Mouse (Mus musculus): ENCODE results near the gene Rpl22. TPM values are rescaled to one million over a fixed set of nuclear protein-coding genes. Genes with fewer than 3 reads are reported as not detected.

Gene Rpl22
- total RNA-seq, 1 experiment, result 1,458 TPM

- H3K9ac ChIP-seq (ENCODE audit: insufficient read depth, low read depth, low read length, poor library complexity, severe bottlenecking), result no peak overlapping the region
- peaks cover 3 to 15% of the 10 kb centered on the region in 2 experiments; a peak in 2 of 4 replicates for H3K4me1 ChIP-seq (ENCODE audit: control insufficient read depth in 2 of 2, insufficient read depth in 2 of 2, low read length in 2 of 2, poor library complexity in 1 of 2)
- no peak overlapping the region for H3K4me3 ChIP-seq (ENCODE audit: insufficient read depth in 1 of 2, low read depth in 1 of 2, low read length in 2 of 2, poor library complexity in 1 of 2, severe bottlenecking in 1 of 2)
- TF ChIP-seq ZC3H11A (IDR thresholded peaks at IDR 0.05; ENCODE audit: borderline replicate concordance, low read depth, low read length), result no peak
- no peak for TF ChIP-seq HCFC1 (IDR thresholded peaks at IDR 0.05; ENCODE audit: borderline replicate concordance, insufficient read depth, low read length)
- TF ChIP-seq MAFK (IDR thresholded peaks at IDR 0.05; ENCODE audit: insufficient read depth, low read depth, low read length), result no peak
- no peak for TF ChIP-seq ZNF384 (IDR thresholded peaks at IDR 0.05; ENCODE audit: low read depth, low read length)
- TF ChIP-seq CHD2 (IDR thresholded peaks at IDR 0.05; ENCODE audit: low read depth, low read length), result no peak
- in situ Hi-C loops (cut with MboI; ENCODE audit: low sequenced_read_pairs in 2 of 2, unreplicated experiment in 2 of 2), result no loop called here
- DNase-seq (ENCODE audit: low read depth, low spot score), result no peak
- no peaks in the 10 kb centered on the region for H3K36me3 ChIP-seq (ENCODE audit: control insufficient read depth, insufficient read depth, low read length, poor library complexity, severe bottlenecking)
- H3K9me3 ChIP-seq (ENCODE audit: control insufficient read depth, insufficient read depth, low read depth, low read length), result no peaks in the 10 kb centered on the region
- H3K27ac ChIP-seq (ENCODE audit: insufficient read depth, low read depth, low read length, poor library complexity, severe bottlenecking), result no peak overlapping the region
Observed at GRCm38 (mm10) chr4:152281601-152282000, 43.9 kb upstream of the Rpl22 start.

- Histone ChIP-seq H3K9ac (ENCODE audit: insufficient read depth, low read depth, low read length, poor library complexity, severe bottlenecking) (peak overlapping the region; percentile 23), H3K36me3 (ENCODE audit: control insufficient read depth, insufficient read depth, low read length, poor library complexity, severe bottlenecking) (no peaks in the 10 kb centered on the region), H3K4me3 (ENCODE audit: insufficient read depth in 1 of 2, low read depth in 1 of 2, low read length in 2 of 2, poor library complexity in 1 of 2, severe bottlenecking in 1 of 2) (peak overlapping the region; percentile 35 to 54; a peak in 3 of 4 replicates), H3K4me1 (ENCODE audit: control insufficient read depth in 2 of 2, insufficient read depth in 2 of 2, low read length in 2 of 2, poor library complexity in 1 of 2) (peaks cover 7 to 22% of the 10 kb centered on the region in 2 experiments; a peak in 2 of 4 replicates), H3K9me3 (ENCODE audit: control insufficient read depth, insufficient read depth, low read depth, low read length) (no peaks in the 10 kb centered on the region), H3K27ac (ENCODE audit: insufficient read depth, low read depth, low read length, poor library complexity, severe bottlenecking) (no peak overlapping the region)
- no peak for DNase-seq (ENCODE audit: low read depth, low spot score)
- TF ChIP-seq ZC3H11A (IDR thresholded peaks at IDR 0.05; ENCODE audit: borderline replicate concordance, low read depth, low read length) (no peak), ZNF384 (IDR thresholded peaks at IDR 0.05; ENCODE audit: low read depth, low read length) (no peak), CHD2 (IDR thresholded peaks at IDR 0.05; ENCODE audit: low read depth, low read length) (no peak), MAFK (IDR thresholded peaks at IDR 0.05; ENCODE audit: insufficient read depth, low read depth, low read length) (no peak), HCFC1 (IDR thresholded peaks at IDR 0.05; ENCODE audit: borderline replicate concordance, insufficient read depth, low read length) (no peak)
- in situ Hi-C loops (cut with MboI; ENCODE audit: low sequenced_read_pairs in 2 of 2, unreplicated experiment in 2 of 2), result no loop called here
Observed at GRCm38 (mm10) chr4:152282721-152283120, 42.8 kb upstream of the Rpl22 start.

DNA sequence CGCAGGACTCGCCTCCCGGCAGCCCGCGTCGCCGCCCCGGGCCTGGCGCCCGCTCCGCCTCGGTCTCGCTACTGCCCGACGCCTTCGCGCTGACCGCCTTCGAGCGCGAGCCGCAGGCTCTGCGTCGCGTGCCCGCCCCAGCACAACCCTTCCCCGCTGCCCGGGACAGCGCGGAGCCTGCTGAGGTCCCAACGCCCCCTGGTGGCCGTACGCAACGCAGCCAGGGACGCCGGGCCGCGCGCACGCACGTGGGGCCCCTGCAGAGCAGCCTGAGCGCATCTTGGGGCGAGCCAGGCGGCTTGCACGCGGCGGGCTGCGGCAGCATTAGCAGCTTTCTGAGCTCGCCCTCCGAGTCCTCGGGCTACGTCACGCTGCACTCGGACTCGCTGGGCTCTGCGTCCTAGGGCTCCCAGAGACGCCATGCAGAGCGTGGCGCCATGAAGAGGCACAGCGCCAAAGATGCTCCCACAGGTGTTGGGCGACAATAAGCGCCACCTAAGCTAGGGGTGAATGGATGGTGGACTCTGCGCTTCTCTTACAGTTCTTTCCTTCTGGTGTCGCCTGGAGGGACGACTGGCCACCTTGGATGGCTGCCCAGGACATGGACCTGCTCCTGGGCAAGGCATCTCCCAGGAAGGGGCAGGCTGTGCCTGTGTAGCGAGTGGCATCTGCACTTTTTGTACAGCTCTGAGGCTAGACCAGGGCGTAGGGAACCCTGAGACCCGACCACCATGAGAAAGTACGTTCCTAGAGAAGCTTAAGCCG, 42.2 kb upstream of the Rpl22 start:
- in situ Hi-C loops (cut with MboI; ENCODE audit: low sequenced_read_pairs in 2 of 2, unreplicated experiment in 2 of 2), result no loop called here
- DNase-seq (ENCODE audit: low read depth, low spot score), result peak; percentile 52
- Histone ChIP-seq H3K4me3 (ENCODE audit: insufficient read depth in 1 of 2, low read depth in 1 of 2, low read length in 2 of 2, poor library complexity in 1 of 2, severe bottlenecking in 1 of 2) (peak overlapping the region; percentile 35 to 54; a peak in 3 of 4 replicates), H3K4me1 (ENCODE audit: control insufficient read depth in 2 of 2, insufficient read depth in 2 of 2, low read length in 2 of 2, poor library complexity in 1 of 2) (peaks cover 7 to 28% of the 10 kb centered on the region in 2 experiments; a peak in 2 of 4 replicates), H3K9me3 (ENCODE audit: control insufficient read depth, insufficient read depth, low read depth, low read length) (no peaks in the 10 kb centered on the region), H3K36me3 (ENCODE audit: control insufficient read depth, insufficient read depth, low read length, poor library complexity, severe bottlenecking) (no peaks in the 10 kb centered on the region), H3K9ac (ENCODE audit: insufficient read depth, low read depth, low read length, poor library complexity, severe bottlenecking) (peak overlapping the region; percentile 23), H3K27ac (ENCODE audit: insufficient read depth, low read depth, low read length, poor library complexity, severe bottlenecking) (no peak overlapping the region)
- TF ChIP-seq ZNF384 (IDR thresholded peaks at IDR 0.05; ENCODE audit: low read depth, low read length), result no peak
- TF ChIP-seq MAFK (IDR thresholded peaks at IDR 0.05; ENCODE audit: insufficient read depth, low read depth, low read length), result no peak
- TF ChIP-seq ZC3H11A (IDR thresholded peaks at IDR 0.05; ENCODE audit: borderline replicate concordance, low read depth, low read length), result no peak
- no peak for TF ChIP-seq HCFC1 (IDR thresholded peaks at IDR 0.05; ENCODE audit: borderline replicate concordance, insufficient read depth, low read length)
- TF ChIP-seq CHD2 (IDR thresholded peaks at IDR 0.05; ENCODE audit: low read depth, low read length), result no peak

GRCm38 (mm10) chr4:152285505-152285904, 40.0 kb upstream of the Rpl22 start:
- Histone ChIP-seq H3K4me3 (ENCODE audit: insufficient read depth in 1 of 2, low read depth in 1 of 2, low read length in 2 of 2, poor library complexity in 1 of 2, severe bottlenecking in 1 of 2) (no peak overlapping the region), H3K36me3 (ENCODE audit: control insufficient read depth, insufficient read depth, low read length, poor library complexity, severe bottlenecking) (no peaks in the 10 kb centered on the region), H3K9ac (ENCODE audit: insufficient read depth, low read depth, low read length, poor library complexity, severe bottlenecking) (no peak overlapping the region), H3K27ac (ENCODE audit: insufficient read depth, low read depth, low read length, poor library complexity, severe bottlenecking) (no peak overlapping the region), H3K9me3 (ENCODE audit: control insufficient read depth, insufficient read depth, low read depth, low read length) (no peaks in the 10 kb centered on the region), H3K4me1 (ENCODE audit: control insufficient read depth in 2 of 2, insufficient read depth in 2 of 2, low read length in 2 of 2, poor library complexity in 1 of 2) (peaks cover 7 to 31% of the 10 kb centered on the region in 2 experiments; a peak in 2 of 4 replicates)
- in situ Hi-C loops (cut with MboI; ENCODE audit: low sequenced_read_pairs in 2 of 2, unreplicated experiment in 2 of 2), result no loop called here
- no peak for DNase-seq (ENCODE audit: low read depth, low spot score)
- TF ChIP-seq MAFK (IDR thresholded peaks at IDR 0.05; ENCODE audit: insufficient read depth, low read depth, low read length) (no peak), ZC3H11A (IDR thresholded peaks at IDR 0.05; ENCODE audit: borderline replicate concordance, low read depth, low read length) (no peak)
